Mouse (Mus musculus): ENCODE data around the gene Manf.

DNA sequence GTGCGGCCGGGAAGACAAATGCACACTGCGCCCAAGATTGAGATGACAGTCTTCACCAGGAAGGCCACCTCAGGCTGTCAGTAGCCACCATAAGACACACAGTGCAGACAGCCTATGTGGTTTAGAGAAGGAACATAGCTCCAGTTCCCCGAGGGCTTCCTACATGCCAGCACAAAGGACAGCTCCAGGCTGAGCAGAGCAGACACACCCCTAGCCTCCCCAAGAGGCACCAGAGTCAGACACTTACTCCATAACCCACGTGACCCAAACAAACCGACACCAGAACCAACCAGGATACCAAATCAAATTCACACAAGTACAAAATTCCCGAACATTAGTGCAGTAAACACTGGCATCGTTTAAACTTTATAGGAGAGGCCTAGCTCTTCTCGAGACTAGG is 2.5 kb downstream of the Manf start:
- TF ChIP-seq HCFC1 (IDR thresholded peaks at IDR 0.05; ENCODE audit: low read depth, low read length) (no peak), SIN3A (IDR thresholded peaks at IDR 0.05; ENCODE audit: low read length) (no peak), CHD2 (IDR thresholded peaks at IDR 0.05; ENCODE audit: low read length) (no peak), TBP (conservative IDR thresholded peaks at IDR 0.05; ENCODE audit: low read depth, low read length) (no peak), CTCF (conservative IDR thresholded peaks at IDR 0.05 in 1 of 2, IDR thresholded peaks at IDR 0.05 in 1 of 2; ENCODE audit: low read depth in 2 of 2, low read length in 2 of 2) (no peak), POLR2A (IDR thresholded peaks at IDR 0.05; ENCODE audit: low read depth, low read length) (no peak), TCF12 (IDR thresholded peaks at IDR 0.05; ENCODE audit: low read depth, low read length) (no peak), EP300 (IDR thresholded peaks at IDR 0.05; ENCODE audit: low read length) (no peak), USF1 (IDR thresholded peaks at IDR 0.05; ENCODE audit: low read depth, low read length) (no peak), ZC3H11A (IDR thresholded peaks at IDR 0.05; ENCODE audit: low read depth, low read length) (no peak), MAX (IDR thresholded peaks at IDR 0.05; ENCODE audit: low read length) (no peak)

Measured in CH12.LX (cell line).